Mouse (Mus musculus) ovary, postnatal 10 days (tissue): ENCODE results near the gene Ccdc9b.
A peak's percentile ranks its signal among the peaks of the same experiment; 100 is the strongest.

ENCODE experiments used
- DNase-seq: peaks from one replicate; pipeline ENCODE4 v3.0.0; 2022; ENCODE audit warnings: low spot score

Ccdc9b gene

DNA sequence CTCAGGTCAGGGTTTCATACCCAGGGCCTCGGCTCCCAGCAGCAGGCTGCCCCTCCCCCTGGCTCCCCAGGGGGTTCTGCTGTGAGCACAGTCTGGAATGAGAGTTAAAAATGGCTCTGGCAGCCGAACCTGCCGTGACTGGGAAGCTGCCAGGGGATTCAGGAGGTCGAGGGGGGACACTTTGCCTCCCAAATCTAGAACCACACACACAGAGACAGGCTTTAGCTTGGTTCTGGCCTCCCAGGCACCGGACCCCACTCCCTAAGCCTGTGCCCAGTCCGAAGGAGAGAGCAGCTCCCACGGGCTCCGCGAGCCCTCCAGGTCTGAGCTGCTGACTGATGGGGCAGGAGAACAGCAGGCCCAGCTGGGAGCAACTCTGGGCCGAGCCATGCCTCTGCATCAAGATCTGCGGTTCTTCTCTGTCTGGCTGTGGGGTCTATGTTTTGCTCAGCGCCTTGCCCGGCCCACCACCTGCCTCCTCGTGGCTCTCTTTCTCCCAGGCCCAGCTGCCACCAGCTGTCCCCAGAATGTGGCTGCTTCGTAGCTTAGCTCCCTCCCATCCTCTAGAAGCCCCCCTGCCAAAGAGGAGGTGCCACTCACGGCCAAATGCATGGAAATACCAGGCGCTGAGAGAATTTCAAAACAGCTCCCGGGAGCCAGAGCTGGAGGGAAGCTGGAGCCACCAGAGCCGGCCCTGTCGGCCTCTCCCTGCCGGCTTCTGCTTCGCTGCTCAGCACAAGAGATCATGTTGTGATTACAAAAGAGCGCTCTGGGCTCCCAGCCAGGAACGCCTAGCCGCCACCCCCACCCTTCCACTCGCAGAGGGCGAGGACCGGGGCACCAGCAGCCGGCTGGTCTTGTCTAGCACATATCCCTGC lies at the start of gene Ccdc9b:
Gene Ccdc9b, minus strand, starts transcription at position 756 of the 878 bp plus-strand sequence.
- peak; percentile 76 for DNase-seq

DNA sequence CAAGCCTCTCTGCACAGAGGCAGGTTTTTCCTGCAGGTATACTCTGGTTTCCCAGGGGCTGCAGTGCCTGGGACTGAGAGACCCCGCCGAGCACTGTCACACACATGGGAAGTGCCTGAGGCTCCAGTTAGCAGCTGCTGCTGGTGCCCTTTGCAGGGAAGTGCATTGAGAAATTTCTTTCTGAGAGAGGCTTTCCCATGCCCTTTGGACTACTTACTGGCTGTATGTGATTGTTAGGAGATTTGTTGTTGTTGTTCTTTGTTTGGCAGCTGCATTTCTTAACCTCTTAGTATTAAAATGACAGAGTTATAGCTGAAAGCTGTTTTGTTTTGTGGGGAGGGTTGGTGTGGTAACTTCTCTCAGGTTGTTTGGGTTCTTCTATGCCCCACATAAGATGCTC lies 48.4 kb upstream of the Ccdc9b start:
- DNase-seq: no peak

- no peak for DNase-seq
These were observed 44.4 kb upstream of the Ccdc9b start for GRCm38 (mm10) chr2:118806860-118807259.

GRCm38 (mm10) chr2:118805756-118806155 lies 43.3 kb upstream of the Ccdc9b start:
- DNase-seq: no peak

DNA sequence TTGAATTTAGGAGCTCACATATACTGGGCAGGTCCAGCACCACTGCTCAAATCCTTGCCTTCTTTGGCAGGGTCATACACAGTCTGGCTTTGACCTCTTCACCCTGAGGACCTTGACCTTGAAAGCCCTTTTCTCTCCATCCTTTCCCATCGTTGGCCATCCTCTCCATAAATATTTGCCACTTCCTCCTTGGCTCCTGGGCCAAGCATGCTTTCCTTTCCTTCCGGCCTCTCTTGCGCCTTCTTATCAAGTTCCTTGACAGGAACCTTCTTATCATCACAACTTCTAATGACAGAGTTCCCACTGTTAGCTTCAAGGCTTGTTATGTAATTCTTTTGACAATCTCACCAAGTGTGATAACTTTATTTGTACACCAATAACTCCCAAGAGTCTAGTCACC lies 42.7 kb upstream of the Ccdc9b start:
- no peak for DNase-seq

DNA sequence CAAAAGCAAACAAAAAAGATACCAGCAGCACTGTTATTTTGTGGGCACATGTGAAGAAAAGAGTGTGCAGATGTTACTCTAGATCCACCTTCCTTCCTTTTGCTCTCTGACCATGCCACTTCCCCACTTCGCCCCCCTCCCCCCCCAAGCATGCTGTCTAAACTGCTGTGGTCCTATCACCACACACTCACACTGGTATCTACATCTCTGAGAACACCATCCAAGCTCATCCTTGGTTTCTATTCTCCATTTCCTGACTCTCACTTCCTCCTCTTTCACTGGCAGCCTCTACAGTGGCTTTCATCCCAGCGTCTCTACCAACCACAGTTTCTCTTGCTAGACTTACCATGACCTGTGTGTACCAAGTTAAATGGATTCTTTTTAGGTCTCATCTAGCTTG lies 42.0 kb upstream of the Ccdc9b start:
- DNase-seq: no peak

- DNase-seq: no peak
These were observed 40.2 kb upstream of the Ccdc9b start for GRCm38 (mm10) chr2:118802542-118803118.

GRCm38 (mm10) chr2:118793636-118794035 lies 31.2 kb upstream of the Ccdc9b start:
- no peak for DNase-seq

- DNase-seq: no peak
These were observed 29.8 kb upstream of the Ccdc9b start for GRCm38 (mm10) chr2:118792259-118792613.

- no peak for DNase-seq
These were observed 29.3 kb upstream of the Ccdc9b start for GRCm38 (mm10) chr2:118791591-118792258.

DNA sequence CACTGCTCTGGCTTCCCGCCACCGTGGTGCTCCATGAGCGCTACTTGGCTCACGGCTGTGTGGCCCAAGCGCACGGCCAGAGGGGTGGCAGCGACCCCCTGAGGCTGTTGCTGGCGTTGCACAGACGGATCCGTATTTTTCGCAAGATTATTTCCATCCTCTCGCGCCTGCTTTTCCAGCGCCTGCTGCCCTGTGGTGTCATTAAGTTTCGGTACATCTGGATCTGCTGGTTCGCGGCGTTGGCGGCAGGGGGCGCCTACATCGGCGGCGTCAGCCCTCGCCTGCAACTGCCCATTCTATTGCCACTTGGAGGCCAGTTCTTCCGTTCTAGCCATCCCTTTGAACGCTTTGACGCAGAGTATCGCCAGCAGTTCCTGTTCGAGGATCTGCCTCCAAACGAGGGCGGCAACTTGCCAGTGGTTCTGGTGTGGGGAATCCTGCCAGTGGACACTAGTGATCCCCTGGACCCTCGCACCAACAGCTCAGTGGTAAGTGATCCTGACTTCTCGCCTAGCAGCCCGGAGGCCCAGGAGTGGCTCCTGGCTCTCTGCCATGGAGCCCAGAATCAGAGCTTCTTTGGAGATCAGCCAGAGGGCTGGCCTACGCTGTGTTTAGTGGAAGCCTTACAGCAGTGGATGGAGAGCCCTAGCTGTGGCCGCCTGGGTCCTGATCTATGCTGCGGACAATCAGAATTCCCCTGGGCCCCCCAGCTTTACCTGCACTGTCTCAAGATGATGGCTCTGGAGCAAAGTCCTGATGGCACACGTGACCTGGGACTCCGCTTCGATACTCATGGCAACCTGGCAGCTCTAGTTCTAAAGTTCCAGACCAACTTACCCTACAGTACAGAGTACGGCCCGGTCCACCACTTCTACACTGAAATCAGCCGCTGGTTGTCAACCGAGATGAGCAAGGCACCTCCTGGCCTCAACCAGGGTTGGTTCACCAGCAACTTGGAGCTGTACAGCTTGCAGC lies 28.4 kb upstream of the Ccdc9b start:
- no peak for DNase-seq

- no peak for DNase-seq
These were observed 27.7 kb upstream of the Ccdc9b start for GRCm38 (mm10) chr2:118790221-118790550.

DNA sequence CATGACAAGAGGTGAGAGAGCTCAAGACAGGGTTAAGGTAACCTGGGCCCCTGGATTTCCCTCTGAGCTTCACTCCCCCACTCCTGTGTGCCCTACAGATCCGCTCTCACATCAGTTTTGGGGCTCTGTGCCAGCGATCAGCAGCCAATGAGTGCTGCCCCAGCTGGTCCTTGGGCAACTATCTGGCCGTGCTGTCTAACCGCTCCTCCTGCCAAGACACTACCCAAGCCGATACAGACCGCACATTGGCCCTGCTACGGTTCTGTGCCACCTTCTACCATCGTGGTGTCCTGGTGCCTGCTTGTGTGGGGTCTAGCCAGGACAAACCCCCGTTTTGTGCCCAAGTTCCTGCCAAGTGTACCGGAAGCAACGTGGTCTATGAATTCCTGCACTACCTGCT lies 27.0 kb upstream of the Ccdc9b start:
- no peak for DNase-seq

GRCm38 (mm10) chr2:118786525-118786924 lies 24.1 kb upstream of the Ccdc9b start:
- DNase-seq: no peak

GRCm38 (mm10) chr2:118783663-118784062 lies 21.2 kb upstream of the Ccdc9b start:
- no peak for DNase-seq

DNA sequence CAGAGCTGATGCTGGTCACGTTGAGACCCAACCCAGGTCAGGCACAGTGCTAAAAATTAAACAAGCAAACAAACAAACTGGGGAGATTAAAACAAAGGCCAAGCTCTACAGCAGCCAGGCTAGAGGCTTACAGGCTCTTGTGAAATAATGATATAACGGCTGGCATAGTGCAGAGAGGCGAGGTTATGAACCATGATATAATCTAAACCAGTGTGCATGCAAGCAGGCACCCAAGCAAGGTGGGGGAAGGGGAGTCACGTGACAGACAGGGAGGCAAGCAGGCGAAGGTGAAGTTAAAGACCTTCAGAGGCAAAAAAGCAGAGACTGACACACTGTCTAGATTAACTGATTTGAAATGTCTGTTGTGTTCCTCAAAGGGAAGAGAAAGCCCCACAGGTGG lies 20.6 kb upstream of the Ccdc9b start:
- DNase-seq: no peak

GRCm38 (mm10) chr2:118782303-118782702 lies 19.8 kb upstream of the Ccdc9b start:
- DNase-seq: no peak

- no peak for DNase-seq
These were observed 18.7 kb upstream of the Ccdc9b start for GRCm38 (mm10) chr2:118781115-118781514.

DNA sequence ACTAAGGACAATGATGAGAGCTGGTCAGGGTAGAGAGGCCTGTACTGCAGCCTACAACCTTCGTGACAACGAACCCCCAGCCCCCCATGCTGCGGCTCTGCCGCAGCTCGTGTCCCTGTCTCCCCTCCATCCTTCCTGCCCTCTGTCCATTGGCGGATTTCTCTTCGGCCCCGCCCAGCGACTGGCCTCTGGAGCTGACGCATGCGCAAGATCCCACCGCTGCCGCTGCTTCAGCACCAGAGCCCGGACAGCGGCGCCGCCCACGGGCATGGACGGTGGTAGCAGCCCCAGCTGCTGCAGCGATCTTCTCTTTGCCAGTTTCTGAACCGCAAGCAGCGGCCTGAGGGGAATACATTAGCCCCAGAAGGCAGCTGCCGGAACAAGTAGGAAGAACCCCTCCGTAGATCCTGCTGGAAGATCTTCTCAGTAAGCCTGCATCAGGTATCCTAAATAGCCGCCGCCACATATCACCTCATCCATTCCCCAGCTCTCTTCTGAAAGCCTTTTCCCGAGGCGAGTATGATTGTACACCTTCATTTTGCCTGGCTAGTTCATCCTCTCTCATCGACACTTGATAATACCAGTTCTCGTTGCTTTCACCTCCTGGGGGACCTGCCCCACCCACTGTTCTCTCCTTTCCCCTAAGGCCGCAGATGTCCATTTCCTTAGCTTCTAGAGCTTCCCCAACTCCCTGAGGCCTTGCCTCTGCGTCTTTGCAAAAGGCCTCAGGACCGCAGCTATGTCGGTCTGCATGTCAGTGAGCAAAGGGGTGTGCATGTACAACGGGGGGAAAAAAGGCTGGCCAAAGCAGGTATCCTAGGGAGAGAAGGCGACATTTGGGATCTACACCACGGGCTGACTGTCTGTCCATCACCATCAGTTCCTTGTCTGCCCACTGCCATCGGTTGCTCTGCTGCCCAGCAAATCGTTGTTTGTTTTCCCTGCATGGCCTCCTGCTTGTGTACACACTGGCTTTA lies 17.3 kb upstream of the Ccdc9b start, which contains the start of gene Disp2:
Gene Disp2, plus strand, starts transcription at position 216 of the 977 bp plus-strand sequence.
- DNase-seq: peak; percentile 85

- DNase-seq: no peak
These were observed 16.6 kb upstream of the Ccdc9b start for GRCm38 (mm10) chr2:118779065-118779464.

DNA sequence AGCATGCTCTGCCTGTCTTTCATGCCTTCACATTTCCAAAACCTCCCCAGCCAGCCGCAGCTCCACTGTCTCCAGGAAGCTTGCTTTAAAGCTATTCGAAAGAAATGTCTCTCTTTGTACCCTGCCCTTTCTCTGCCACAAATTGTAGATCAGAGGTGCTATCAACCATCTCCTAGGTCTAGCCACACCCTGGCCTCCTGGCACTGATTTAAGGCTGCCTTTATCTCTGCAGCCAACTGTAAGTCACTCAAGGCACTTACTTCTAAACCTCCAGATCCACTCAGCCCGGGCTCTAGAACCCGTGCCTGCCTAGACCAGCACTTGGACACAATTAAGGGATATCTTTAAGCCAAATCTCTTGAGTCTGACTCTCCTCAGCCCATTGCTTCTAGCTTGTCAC lies 16.0 kb upstream of the Ccdc9b start:
- DNase-seq: no peak
